Mouse (Mus musculus): ENCODE measurements around the gene Tmem100. TPM values are rescaled to one million over a fixed set of nuclear protein-coding genes. Genes with fewer than 3 reads are reported as not detected.

Tmem100 gene
- polyA plus RNA-seq, 1 experiment from 2014 or later: 11.4 TPM

GRCm38 (mm10) chr11:90081820-90082596 lies 51.9 kb downstream of the Tmem100 start:
- H3K36me3 ChIP-seq (ENCODE audit: control insufficient read depth, insufficient read depth): no peaks in the 10 kb centered on the region
- ATAC-seq: no peak
- no peaks in the 10 kb centered on the region for H3K27me3 ChIP-seq (replicated peaks; ENCODE audit: control insufficient read depth, insufficient read depth, low read length)
- WGBS: 64% methylated on average over 10 of the region's 10 CpGs
- no peak for TF ChIP-seq CTCF (IDR thresholded peaks at IDR 0.05; ENCODE audit: low read depth)
- no peak overlapping the region for H3K9ac ChIP-seq (ENCODE audit: low read depth, low read length)
- no peaks in the 10 kb centered on the region for H3K4me1 ChIP-seq (replicated peaks; ENCODE audit: control insufficient read depth, insufficient read depth, low read length)
- no peak overlapping the region for H3K4me2 ChIP-seq (replicated peaks; ENCODE audit: low read depth)
- no peak overlapping the region for H3K4me3 ChIP-seq (ENCODE audit: low read depth, low read length)
- H3K27ac ChIP-seq (ENCODE audit: low read depth, low read length): no peak overlapping the region
- no peaks in the 10 kb centered on the region for H3K9me3 ChIP-seq (ENCODE audit: control insufficient read depth)

- no peak overlapping the region for H3K27ac ChIP-seq (ENCODE audit: low read depth, low read length)
- ATAC-seq: no peak
- 90% methylated on average over 3 of the region's 3 CpGs for whole genome bisulfite sequencing
These were observed 52.9 kb downstream of the Tmem100 start for GRCm38 (mm10) chr11:90083042-90083441.

GRCm38 (mm10) chr11:90084166-90084565 lies 54.0 kb downstream of the Tmem100 start:
- WGBS: 47% methylated on average over 5 of the region's 5 CpGs
- H3K36me3 ChIP-seq (ENCODE audit: control insufficient read depth, insufficient read depth): no peaks in the 10 kb centered on the region

More at GRCm38 (mm10) chr11:90083042-90083441, 52.9 kb downstream of the Tmem100 start:
- Histone ChIP-seq H3K4me3 (ENCODE audit: low read depth, low read length) (no peak overlapping the region), H3K36me3 (ENCODE audit: control insufficient read depth, insufficient read depth) (no peaks in the 10 kb centered on the region), H3K9ac (ENCODE audit: low read depth, low read length) (no peak overlapping the region), H3K9me3 (ENCODE audit: control insufficient read depth) (no peaks in the 10 kb centered on the region), H3K4me2 (replicated peaks; ENCODE audit: low read depth) (no peak overlapping the region), H3K4me1 (replicated peaks; ENCODE audit: control insufficient read depth, insufficient read depth, low read length) (no peaks in the 10 kb centered on the region), H3K27me3 (replicated peaks; ENCODE audit: control insufficient read depth, insufficient read depth, low read length) (no peaks in the 10 kb centered on the region)
- TF ChIP-seq CTCF (IDR thresholded peaks at IDR 0.05; ENCODE audit: low read depth): no peak

More at GRCm38 (mm10) chr11:90084166-90084565, 54.0 kb downstream of the Tmem100 start:
- no peak for TF ChIP-seq CTCF (IDR thresholded peaks at IDR 0.05; ENCODE audit: low read depth)
- Histone ChIP-seq H3K27ac (ENCODE audit: low read depth, low read length) (no peak overlapping the region), H3K27me3 (replicated peaks; ENCODE audit: control insufficient read depth, insufficient read depth, low read length) (no peaks in the 10 kb centered on the region), H3K9ac (ENCODE audit: low read depth, low read length) (no peak overlapping the region), H3K4me1 (replicated peaks; ENCODE audit: control insufficient read depth, insufficient read depth, low read length) (no peaks in the 10 kb centered on the region), H3K4me2 (replicated peaks; ENCODE audit: low read depth) (no peak overlapping the region), H3K9me3 (ENCODE audit: control insufficient read depth) (no peaks in the 10 kb centered on the region), H3K4me3 (ENCODE audit: low read depth, low read length) (no peak overlapping the region)
- no peak for ATAC-seq

Other genes with a start within 250 kb of the Tmem100 start
- gene Pctp, start 27.5 kb upstream of the Tmem100 start, polyA plus RNA-seq (2015; fragmentation: Nextera tagmentation; extraction: Ambion mirVana): 10.5 TPM in 2 replicates
- gene Gm45716, start 157.3 kb downstream of the Tmem100 start, polyA plus RNA-seq (2015; fragmentation: Nextera tagmentation; extraction: Ambion mirVana): 23.9 and 25.4 TPM in 2 replicates
- gene Mmd, start 219.1 kb downstream of the Tmem100 start, polyA plus RNA-seq (2015; fragmentation: Nextera tagmentation; extraction: Ambion mirVana): 36.5 and 38.5 TPM in 2 replicates

All from intestine, postnatal 0 days (tissue).